Mouse (Mus musculus): ENCODE data around the gene Nfib.

Nfib gene

DNA sequence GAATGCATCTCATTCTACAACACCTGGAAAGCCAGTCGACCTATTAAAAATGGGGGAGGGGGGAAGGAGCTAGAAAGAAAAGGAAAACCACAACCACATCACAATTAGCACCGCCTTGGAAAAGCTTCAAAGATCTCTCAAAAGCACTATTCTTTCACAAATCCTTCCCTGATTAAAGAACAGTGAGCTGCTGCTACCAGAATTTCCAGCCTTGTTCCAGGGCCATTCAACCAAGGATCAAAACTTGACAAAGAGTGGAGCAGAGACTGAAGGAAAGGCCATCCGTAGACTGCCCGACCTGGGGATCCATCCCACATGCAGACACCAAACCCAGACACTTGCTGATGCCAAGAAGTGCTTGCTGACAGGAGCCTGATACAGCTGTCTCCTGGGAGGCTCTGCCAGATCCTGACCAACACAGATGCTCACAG lies 345.5 kb downstream of the Nfib start:
- DNase-seq (ENCODE audit: low spot score) = no peak

GRCm38 (mm10) chr4:82359110-82359509 lies 346.4 kb downstream of the Nfib start:
- DNase-seq (ENCODE audit: low spot score) = no peak

GRCm38 (mm10) chr4:82349006-82349405 lies 356.5 kb downstream of the Nfib start:
- no peak for DNase-seq (ENCODE audit: low spot score)

DNA sequence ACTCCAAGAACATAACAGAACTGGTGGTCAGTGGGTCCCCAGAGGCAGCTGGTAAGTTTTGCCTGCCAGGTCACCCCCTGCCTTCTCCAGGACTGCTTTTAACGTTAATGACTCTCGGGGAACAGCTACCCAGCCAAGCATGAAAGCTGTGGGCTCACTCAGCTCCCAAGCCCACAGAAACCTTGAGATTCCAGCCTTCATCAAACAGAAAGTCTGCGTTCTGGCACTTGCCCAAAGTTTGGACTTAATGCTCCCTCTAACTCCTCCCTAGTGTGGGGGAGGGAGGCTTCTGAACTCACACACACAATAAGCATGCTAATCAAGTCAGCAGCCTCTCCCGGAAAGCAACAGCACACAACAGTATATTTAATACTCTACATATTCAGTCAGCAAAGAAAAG lies 360.8 kb downstream of the Nfib start:
- DNase-seq (ENCODE audit: low spot score) = peak; percentile 71

DNA sequence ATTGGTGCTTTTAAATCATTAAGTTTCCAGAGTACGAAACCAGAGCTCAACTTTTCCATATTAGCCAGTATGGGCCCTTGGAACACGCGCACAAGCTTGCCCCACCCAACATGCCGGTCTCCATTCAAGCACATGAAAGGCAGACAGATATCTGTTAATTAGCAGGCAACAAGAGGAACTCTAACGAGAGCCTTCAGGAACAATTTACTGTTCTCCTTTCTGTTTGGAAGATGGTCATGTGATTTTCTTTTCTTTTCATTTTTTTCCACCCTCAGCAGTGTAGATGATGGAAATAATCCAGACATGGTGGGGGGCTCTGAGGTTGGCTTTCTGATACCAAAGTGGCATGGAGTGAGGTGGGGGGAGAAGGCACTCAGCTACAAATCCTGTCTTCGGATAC lies 361.3 kb downstream of the Nfib start:
- peak; percentile 25 for DNase-seq (ENCODE audit: low spot score)

DNA sequence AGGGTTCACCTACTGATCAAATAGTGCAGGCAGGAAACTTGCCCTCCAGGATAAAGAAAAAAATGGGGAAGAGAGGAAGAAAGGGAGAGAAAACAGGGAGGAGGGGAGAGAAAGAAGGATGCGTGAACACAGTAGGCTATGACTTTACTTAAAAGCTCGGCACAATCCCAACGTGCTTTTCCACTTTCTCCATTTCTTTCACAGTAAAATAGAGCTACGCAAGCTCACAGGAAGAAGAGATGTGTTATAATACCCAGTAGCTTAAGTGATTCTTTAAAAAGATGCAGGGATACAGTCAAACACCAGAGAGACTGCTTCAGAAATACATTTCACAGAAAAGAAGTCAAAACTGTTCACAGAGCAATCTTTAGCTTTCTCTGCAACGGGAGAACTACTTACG lies 366.6 kb downstream of the Nfib start:
- no peak for DNase-seq (ENCODE audit: low spot score)

- DNase-seq (ENCODE audit: low spot score) = no peak
These were observed 367.1 kb downstream of the Nfib start for GRCm38 (mm10) chr4:82338481-82338880.

- peak; percentile 40 for DNase-seq (ENCODE audit: low spot score)
These were observed 368.6 kb downstream of the Nfib start for GRCm38 (mm10) chr4:82336951-82337381.

DNA sequence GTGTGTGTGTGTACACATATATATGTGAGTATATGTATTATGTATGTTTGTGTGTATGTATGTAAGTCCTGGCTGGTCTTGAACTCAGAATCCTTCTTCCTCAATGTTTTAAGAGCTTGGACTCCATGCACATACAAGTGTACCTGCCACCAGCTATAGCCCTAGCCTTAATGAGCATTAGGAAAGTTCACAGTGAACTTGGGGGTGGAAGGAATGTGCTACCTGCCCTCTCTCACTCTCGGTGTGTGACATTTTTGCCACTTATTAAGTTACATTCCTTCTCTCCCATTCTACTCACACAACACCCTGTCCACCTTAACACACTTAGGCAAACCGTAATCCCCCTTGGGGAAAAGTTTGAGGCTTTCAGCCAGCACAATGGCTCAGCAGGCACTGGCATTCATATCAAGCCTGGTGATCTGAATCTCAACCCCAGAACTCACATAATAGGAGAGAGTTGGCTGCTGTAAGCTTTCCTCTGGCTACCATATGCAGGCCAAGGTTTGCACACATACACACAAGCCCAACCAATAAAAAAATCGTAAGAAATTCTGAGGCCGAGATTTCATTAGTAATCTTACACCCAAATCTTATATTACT lies 370.2 kb downstream of the Nfib start:
- DNase-seq (ENCODE audit: low spot score) = no peak

- DNase-seq (ENCODE audit: low spot score) = no peak
These were observed 372.1 kb downstream of the Nfib start for GRCm38 (mm10) chr4:82333413-82333812.

- no peak for DNase-seq (ENCODE audit: low spot score)
These were observed 375.5 kb downstream of the Nfib start for GRCm38 (mm10) chr4:82330095-82330494.

DNA sequence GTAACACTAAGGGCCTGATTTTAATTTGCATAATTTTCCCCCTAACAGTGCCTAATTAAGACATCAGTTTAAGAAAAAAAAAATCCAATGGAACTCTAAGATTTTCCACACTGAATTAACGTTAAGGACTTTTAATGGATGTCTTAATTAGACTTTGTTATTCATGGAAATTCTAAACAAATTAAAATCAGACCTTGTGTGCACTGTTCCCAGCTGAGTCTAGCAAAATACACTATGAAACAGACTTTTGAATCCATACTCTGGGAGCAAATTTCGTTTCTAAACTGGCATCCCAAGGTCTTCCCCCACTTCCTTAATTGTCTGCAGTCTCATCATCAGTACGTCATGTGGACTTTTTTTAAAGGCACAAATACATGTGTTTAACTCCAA lies 379.4 kb downstream of the Nfib start:
- DNase-seq (ENCODE audit: low spot score) = no peak

DNA sequence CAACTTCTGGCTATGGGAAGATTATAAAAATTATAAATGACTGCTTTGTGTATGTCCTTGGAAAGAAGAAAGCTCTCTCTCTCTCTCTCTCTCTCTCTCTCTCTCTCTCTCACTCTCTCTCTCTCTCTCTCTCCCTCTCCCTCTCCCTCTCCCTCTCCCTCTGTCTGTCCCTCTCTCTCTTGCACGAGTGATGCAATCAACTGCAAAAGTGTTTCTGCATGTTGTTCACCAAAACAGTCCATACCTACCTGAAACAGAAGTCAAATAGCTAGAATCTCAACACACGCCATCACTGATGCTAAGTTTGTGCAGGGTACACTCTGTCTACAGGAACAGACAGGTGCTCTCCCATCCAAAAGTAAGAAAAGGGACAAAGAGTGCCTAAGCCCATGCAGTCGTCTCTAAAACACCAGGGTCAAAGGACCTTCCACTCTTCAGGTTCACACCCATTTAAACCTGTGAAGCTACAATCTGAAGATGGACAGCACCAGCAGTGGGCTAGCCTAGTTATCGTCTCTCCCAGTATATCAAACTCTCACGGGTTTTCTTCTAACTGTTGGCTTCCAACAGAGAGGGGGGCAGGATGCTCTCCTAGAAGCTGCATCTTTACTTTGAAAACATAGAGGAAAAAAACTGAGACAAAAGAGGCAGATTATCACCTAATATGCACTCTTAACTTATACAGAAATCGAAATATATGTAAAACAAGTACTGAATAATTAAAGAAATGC lies 380.0 kb downstream of the Nfib start:
- DNase-seq (ENCODE audit: low spot score) = peak; percentile 47

DNA sequence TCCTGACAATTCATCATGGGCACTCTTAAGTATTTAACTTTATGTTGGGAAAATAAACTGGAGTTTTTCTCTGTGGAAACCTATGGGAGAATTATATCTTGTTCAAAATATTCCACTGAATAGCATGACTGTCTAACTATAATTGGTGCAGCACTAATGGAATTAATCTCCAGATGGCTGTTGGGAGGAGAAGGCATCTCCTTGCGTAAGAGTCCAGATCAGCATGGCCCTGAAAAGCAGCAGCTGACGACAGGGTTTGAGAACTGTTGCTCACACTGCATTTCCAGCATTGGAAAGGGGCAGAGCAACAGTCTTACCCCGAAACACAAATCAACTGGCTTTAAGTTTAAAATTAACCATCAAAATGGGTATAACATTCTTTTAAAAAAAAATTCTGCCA lies 380.6 kb downstream of the Nfib start:
- peak; percentile 9 for DNase-seq (ENCODE audit: low spot score)

DNA sequence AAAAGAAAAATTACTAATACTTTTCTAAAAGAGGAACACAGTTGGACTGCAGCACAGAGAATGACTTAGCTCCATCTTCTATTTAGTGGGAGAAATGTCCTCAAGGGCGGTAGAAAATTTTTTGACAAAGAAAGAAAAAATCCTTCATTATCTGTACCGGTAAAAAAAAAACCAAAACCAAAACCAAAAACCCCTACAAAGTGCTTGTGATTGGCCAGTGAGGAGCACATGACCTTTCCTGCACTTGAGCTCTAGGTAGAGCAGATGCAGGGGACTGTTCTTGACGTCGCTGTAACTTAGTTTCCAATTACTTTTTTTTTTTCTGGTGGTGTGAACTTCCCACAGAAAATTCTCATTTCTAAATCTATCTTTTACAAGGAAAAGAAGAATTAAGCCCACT lies 384.5 kb downstream of the Nfib start:
- no peak for DNase-seq (ENCODE audit: low spot score)

DNA sequence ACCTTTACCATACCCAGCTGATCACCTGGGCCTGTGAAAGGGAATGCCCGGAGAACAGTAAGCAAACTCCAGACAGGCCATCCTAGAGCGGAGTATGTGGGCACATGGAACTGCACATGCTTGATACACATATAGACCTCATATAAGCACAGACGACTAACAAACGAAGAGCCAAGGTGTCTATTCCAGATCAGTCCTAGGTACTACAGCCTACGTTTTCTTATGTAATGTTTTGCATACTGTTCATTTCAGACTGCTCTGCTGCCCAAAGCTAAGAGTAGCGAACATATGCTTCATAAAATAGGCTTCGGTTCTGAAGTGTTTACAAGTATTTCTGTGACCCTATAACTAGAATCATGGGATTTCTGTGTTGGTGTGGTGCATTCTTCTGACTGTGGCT lies 386.2 kb downstream of the Nfib start:
- DNase-seq (ENCODE audit: low spot score) = no peak

DNA sequence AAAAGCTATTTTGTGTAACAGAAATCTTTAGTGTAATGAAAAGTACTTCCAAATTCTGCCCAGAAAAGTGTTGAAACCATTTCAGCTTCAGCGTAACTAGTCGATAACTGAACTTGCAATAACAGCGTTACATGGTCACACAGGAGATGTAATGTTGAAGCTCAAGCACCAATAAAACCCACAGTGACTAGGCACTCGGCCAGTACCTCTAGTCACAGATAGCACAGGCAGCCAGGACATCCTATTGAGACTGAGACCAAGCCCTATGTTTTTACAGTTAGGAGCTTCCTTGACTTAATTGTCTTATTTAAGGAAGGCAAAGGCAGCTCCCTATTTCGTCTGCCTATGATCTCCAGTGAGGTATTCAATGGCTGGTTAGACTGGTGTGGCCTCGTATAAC lies 389.4 kb downstream of the Nfib start:
- DNase-seq (ENCODE audit: low spot score) = peak; percentile 14

GRCm38 (mm10) chr4:82315710-82316109 lies 389.8 kb downstream of the Nfib start:
- no peak for DNase-seq (ENCODE audit: low spot score)

GRCm38 (mm10) chr4:82310924-82311734 lies 394.4 kb downstream of the Nfib start:
- no peak for DNase-seq (ENCODE audit: low spot score)

GRCm38 (mm10) chr4:82306045-82306444 lies 399.5 kb downstream of the Nfib start:
- no peak for DNase-seq (ENCODE audit: low spot score)

DNA sequence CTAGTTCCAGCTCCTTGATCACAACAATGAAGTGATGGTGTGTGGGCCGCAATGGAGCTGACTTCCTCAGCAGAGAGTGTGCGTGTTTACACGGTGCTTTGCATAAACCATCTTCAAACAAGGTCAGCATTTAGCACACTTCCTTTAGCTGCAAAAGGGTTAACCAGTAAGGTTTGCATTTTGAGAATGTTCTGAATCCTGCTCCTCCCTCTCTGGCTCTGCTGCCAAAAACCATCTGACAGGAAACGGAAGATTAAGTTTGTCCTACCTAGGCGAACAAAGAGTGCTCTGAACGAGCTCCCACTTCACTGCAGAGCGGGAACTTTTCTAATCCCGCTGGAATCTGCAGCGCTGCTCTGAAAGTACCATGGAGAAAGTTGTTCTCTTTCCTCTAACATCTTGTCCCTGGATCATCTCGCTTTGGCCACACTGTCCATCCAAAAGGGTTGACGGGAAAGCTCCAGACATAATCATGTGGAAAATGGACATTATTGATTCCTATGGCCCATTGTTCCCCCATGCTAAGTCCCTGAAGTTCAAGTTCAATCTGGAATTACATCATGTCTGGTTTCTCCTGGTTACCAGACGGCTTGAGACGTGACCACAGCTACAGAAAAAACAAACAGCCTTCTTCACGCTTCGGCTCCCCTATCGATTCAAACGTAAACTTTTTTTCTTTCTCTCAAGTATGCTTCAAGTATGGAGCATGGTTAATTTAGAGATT lies 401.2 kb downstream of the Nfib start:
- DNase-seq (ENCODE audit: low spot score) = peak; percentile 67

DNA sequence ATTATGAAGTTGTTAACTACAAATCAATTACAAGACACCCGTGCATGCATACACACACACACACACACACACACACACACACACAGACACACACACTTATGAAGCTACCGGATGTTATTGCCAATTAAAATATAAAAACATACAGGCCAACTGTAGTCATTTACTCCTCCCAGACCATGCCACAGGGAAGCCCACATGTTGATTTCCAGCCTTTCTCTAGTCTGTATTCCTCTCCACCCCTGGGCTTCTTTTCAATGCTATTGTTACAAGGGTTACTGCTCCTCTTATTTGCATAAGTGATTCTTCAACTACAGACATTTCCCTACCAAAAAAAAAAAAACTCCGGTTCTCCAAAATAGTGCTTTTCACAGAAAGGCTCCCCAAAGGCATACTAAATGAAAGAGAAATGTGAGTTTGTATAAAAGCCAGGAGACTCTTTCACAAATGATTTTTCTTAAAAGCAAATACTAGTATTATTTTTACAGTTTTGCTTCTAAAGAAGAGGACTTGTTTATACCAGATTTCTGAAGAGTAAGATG lies 402.1 kb downstream of the Nfib start:
- no peak for DNase-seq (ENCODE audit: low spot score)
